Mouse (Mus musculus) kidney, adult 2 months (tissue): ENCODE data around the gene Avil.

Experiments
- CTCF ChIP-seq: fragments of 200-500 bp; conservative IDR thresholded peaks from 2 replicates; pipeline ENCODE4 v1.5.1; 2011; ENCODE audit warnings: low read depth, mild to moderate bottlenecking, control low read depth, low read length, moderate library complexity, mixed read lengths; ENCODE audit not compliant: insufficient read depth, insufficient read length
- POLR2A ChIP-seq: fragments of 200-500 bp; IDR thresholded peaks from one replicate; pipeline ENCODE4 v1.6.1; 2011; ENCODE audit warnings: low read depth, low read length, control low read depth

DNA sequence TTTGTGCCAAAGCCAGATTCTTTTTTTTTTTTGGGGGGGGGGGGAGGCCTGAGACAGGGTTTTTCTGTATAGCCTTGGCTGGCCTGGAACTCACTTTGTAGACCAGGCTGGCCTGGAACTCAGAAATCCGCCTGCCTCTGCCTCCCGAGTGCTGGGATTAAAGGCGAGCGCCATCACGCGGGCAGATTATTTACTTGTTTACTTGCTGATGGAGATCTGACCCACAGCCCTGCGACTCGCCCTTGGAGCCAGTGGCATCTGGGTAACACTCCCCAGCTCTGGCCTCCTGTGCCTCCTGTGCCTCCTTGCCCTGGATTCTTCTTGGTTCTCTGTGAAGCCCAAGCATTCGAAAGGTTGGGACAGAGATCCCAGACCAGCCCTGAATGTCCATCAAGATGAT, 14.9 kb upstream of the Avil start:
- TF ChIP-seq POLR2A: no peak
- TF ChIP-seq CTCF: no peak
